Mouse (Mus musculus): Measurements from ENCODE around the gene Dnajc21. TPM values are rescaled to one million over a fixed set of nuclear protein-coding genes. Genes with fewer than 3 reads are reported as not detected.

The Dnajc21 gene
- polyA plus RNA-seq, 1 experiment from 2014 or later: 12.1 TPM

DNA sequence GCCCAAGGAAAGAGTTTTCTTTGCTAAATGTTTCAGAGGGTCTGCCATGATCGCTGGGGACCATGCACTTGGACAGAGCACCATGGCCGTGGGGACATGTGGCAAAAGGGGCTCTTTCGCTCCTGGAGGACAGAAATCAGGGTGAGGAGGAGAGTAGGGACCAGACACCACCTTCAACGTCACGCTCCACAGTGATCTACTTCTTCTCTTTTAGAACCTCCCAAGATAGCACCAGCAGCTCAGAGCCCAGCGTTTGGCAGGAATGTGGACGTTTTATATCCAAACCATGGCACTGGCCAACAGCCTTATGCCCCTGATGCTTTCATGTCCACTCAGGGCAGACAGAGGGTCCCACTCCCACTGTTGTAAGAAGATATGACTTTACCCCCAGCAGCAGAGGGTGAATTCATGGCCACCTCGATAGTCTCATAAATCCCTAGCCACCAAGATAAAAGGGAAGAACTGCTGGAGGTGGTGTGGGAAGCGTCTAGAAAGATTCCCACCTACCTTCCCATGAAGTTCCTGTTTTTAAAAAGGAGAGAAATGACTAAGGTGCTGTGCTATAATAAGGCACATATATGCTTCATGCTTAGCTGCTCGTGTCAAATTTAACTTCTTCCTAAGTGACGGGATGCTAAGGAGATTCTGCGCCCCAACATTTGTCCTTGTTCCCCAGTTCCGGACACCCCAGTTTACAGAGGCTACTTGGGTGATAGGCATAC lies 43.6 kb downstream of the Dnajc21 start:
- Histone ChIP-seq H3K4me2 (replicated peaks) (no peak overlapping the region), H3K36me3 (no peaks in the 10 kb centered on the region), H3K9ac (no peak overlapping the region), H3K9me3 (no peaks in the 10 kb centered on the region), H3K27me3 (no peaks in the 10 kb centered on the region), H3K4me3 (no peak overlapping the region), H3K4me1 (no peaks in the 10 kb centered on the region), H3K27ac (no peak overlapping the region)
- 86% methylated on average over 13 of the region's 13 CpGs for WGBS
- ATAC-seq (ENCODE audit: low FRiP score, low read depth): no peak

DNA sequence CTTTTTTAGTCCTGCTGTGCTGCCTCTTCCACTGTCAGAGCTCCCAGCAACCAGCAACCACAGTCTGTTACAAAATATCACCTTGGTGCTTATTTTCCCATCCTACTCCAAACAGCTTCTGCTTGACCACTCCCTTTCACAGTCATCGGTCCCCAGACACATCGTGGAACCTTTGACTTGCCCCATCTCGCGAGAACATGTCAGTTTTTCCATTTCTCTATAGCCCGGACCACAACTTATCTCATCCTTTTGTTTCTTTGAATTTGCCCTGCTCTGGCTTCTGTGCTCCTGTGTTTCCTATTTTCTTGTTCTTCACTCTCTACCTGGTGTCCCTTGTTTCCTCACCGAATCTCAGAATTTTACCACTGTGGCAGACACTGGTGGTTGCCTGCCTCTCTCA lies 44.2 kb downstream of the Dnajc21 start:
- no peak overlapping the region for H3K4me3 ChIP-seq
- no peak overlapping the region for H3K9ac ChIP-seq
- H3K27ac ChIP-seq: no peak overlapping the region
- no peaks in the 10 kb centered on the region for H3K4me1 ChIP-seq
- no peaks in the 10 kb centered on the region for H3K9me3 ChIP-seq
- no peak overlapping the region for H3K4me2 ChIP-seq (replicated peaks)
- 86% methylated on average over 6 of the region's 6 CpGs for WGBS
- H3K36me3 ChIP-seq: no peaks in the 10 kb centered on the region
- ATAC-seq (ENCODE audit: low FRiP score, low read depth): no peak
- no peaks in the 10 kb centered on the region for H3K27me3 ChIP-seq

DNA sequence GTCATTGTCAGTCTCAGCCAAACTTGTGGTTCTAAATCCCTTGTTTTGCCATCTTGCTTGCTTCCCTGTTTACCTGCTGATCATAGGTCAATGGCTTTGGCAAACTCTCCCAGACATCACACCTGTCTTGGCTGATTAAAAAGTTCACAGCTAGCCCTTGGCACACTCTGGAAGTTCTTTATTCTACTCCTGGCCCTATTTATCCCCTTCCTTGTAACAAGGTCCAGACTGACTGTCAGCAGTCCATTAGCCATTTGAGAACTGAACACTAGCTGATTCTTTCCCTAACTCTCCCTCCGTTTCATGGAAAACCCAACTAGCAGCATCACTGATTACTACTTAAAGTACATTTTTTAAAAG lies 48.6 kb downstream of the Dnajc21 start:
- Histone ChIP-seq H3K9ac (no peak overlapping the region), H3K27me3 (no peaks in the 10 kb centered on the region), H3K9me3 (no peaks in the 10 kb centered on the region), H3K36me3 (no peaks in the 10 kb centered on the region), H3K27ac (no peak overlapping the region), H3K4me2 (replicated peaks) (no peak overlapping the region), H3K4me3 (no peak overlapping the region), H3K4me1 (no peaks in the 10 kb centered on the region)
- 77% methylated on average over 1 of the region's 1 CpGs for WGBS
- ATAC-seq (ENCODE audit: low FRiP score, low read depth): no peak

DNA sequence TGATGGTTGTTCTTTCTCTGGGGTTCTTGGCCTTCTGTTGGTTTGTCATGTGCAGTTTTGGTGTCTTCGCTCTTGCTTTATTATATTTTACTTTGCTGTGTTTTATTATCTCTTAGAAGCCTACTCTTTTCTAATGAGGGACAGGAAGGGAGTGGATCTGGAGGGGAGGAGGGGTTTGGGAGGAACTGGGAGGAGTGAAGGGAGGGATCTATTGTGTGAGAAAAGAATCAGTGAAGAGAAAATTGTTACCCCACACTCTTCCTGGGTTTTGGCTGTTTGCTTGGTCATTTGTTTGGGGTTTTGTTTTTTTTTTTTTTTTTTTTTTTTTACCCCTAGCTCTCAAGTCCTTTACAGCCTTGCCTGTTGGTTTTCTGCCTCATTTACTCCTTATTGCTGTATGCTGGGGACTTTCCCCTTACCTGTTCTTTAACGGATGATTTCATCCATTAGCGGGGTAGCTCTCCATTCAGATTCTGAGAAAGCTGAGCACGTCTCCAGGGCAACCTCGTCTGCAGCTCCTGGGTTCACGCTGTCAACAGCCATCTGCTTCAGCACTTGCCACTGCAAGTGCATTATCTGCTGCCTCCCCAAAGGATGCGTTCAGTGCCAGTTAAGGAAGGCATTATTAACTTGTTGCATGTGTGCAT lies 49.1 kb downstream of the Dnajc21 start:
- 34% methylated on average over 7 of the region's 7 CpGs for WGBS
- Histone ChIP-seq H3K27ac (no peak overlapping the region), H3K4me2 (replicated peaks) (no peak overlapping the region), H3K4me3 (no peak overlapping the region), H3K27me3 (no peaks in the 10 kb centered on the region), H3K9ac (no peak overlapping the region), H3K9me3 (no peaks in the 10 kb centered on the region), H3K36me3 (no peaks in the 10 kb centered on the region), H3K4me1 (no peaks in the 10 kb centered on the region)
- no peak for ATAC-seq (ENCODE audit: low FRiP score, low read depth)

DNA sequence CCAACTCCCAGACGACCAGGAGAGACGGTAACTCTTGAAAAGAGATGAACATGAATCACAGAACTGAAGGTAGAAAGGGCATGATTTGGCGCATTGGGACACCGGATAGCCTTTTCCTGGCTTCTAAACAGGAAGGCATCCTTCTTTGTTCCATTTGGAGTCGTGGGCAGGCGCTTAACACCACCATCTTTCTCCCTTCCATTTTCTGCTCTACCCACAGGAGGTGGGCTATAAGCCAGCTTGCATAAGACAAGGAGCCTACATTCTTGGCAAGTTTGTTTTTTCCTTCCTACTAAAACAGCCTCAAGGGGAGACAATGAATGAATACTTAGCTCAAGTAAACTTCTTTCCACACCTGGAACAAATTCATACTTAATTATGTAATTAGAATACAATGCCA lies 56.7 kb downstream of the Dnajc21 start:
- ATAC-seq (ENCODE audit: low FRiP score, low read depth): no peak
- Histone ChIP-seq H3K36me3 (no peaks in the 10 kb centered on the region), H3K4me2 (replicated peaks) (no peak overlapping the region), H3K27me3 (no peaks in the 10 kb centered on the region), H3K9me3 (no peaks in the 10 kb centered on the region), H3K27ac (no peak overlapping the region), H3K4me3 (no peak overlapping the region), H3K9ac (no peak overlapping the region), H3K4me1 (no peaks in the 10 kb centered on the region)
- WGBS: 86% methylated on average over 6 of the region's 6 CpGs

DNA sequence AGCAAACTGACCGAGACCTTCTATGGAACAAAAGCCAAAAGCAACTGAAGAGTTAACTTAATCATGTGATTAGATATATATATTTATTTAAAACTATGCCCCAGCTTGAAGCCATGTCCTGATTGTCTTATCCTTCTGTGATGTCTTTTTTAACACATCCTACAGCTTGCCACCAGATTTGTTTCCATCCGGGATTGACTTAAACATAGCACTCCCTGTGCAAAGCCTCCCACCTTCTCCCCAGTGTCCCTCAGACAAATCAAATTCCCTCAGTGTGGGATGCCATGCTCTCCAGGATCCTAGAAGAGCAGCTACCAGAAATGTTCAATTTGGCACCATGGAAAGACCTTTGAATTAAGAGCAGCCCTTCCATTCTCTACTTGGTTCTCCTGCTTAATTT lies 59.4 kb downstream of the Dnajc21 start:
- H3K4me3 ChIP-seq: no peak overlapping the region
- no peaks in the 10 kb centered on the region for H3K9me3 ChIP-seq
- ATAC-seq (ENCODE audit: low FRiP score, low read depth): no peak
- WGBS: 91% methylated on average over 2 of the region's 2 CpGs
- no peaks in the 10 kb centered on the region for H3K36me3 ChIP-seq
- H3K4me2 ChIP-seq (replicated peaks): no peak overlapping the region
- no peak overlapping the region for H3K9ac ChIP-seq
- H3K27me3 ChIP-seq: no peaks in the 10 kb centered on the region
- H3K4me1 ChIP-seq: no peaks in the 10 kb centered on the region
- H3K27ac ChIP-seq: no peak overlapping the region

DNA sequence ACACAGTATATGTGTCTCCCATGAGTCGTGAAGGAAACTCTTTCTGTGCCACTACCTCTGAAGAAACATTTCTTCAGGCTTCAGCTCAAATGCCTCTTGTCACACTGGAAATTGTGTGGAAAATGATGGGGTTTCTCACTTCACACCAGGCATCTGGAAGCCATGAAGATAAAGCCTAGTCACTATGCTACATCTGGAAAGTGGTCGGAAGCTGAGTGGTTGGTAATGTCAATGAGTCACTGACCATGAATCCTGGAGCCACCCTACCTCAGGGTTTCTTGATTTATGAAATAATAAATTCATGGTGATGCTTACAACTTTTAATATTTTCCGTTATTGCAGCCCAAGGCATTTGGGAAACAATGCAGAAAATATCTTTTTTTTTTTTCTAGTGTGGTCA lies 60.5 kb downstream of the Dnajc21 start:
- no peaks in the 10 kb centered on the region for H3K27me3 ChIP-seq
- H3K9ac ChIP-seq: no peak overlapping the region
- no peak for ATAC-seq (ENCODE audit: low FRiP score, low read depth)
- no peak overlapping the region for H3K4me3 ChIP-seq
- no peaks in the 10 kb centered on the region for H3K4me1 ChIP-seq
- H3K36me3 ChIP-seq: no peaks in the 10 kb centered on the region
- 80% methylated on average over 3 of the region's 3 CpGs for WGBS
- no peak overlapping the region for H3K4me2 ChIP-seq (replicated peaks)
- H3K9me3 ChIP-seq: no peaks in the 10 kb centered on the region
- no peak overlapping the region for H3K27ac ChIP-seq

DNA sequence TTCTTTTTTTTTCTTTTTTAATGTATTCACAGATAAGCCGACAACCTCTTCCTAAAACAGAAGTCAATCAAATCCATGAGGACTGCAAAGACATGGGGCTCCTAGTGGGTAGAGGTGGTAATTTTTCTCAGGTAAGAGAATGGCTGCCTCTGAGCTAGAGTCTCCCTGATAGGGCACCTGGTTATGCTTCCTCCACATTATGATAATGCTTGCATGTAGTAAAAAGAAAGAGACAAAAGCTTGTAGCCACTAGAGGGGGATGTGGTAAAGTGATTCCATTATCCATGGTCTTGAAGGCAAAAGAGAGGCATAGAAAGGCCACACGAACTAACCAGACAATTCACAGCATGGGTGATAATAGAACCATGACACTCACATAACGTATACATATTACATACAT lies 69.9 kb downstream of the Dnajc21 start:
- no peaks in the 10 kb centered on the region for H3K4me1 ChIP-seq
- no peak overlapping the region for H3K9ac ChIP-seq
- no peaks in the 10 kb centered on the region for H3K36me3 ChIP-seq
- no peak overlapping the region for H3K27ac ChIP-seq
- H3K4me2 ChIP-seq (replicated peaks): no peak overlapping the region
- ATAC-seq (ENCODE audit: low FRiP score, low read depth): no peak
- no peak overlapping the region for H3K4me3 ChIP-seq
- no peaks in the 10 kb centered on the region for H3K27me3 ChIP-seq
- H3K9me3 ChIP-seq: no peaks in the 10 kb centered on the region
- WGBS: 76% methylated on average over 3 of the region's 3 CpGs

DNA sequence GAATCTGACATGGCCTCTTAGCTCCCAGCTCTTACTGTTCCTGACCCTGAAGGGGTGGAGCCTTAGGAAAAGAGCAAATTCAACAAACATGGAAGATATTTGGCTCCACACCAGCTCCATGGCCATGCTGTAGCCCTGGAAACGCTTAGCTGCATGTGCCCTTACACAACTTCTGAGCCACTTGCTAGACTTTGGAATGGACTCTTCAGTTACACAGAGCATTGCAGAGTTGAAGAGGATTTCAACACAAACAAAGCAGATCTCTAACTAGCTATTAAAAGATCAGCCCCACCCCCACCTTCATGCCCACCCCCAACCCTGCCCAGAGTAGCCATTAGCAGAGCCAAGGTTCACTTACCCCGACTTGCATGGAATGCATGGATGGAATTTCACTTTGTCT lies 70.5 kb downstream of the Dnajc21 start:
- ATAC-seq (ENCODE audit: low FRiP score, low read depth): no peak
- 69% methylated on average over 2 of the region's 2 CpGs for WGBS
- no peak overlapping the region for H3K9ac ChIP-seq

More for the DNA sequence above, 70.5 kb downstream of the Dnajc21 start:
- H3K36me3 ChIP-seq: no peaks in the 10 kb centered on the region
- H3K4me3 ChIP-seq: no peak overlapping the region
- H3K27me3 ChIP-seq: no peaks in the 10 kb centered on the region
- no peaks in the 10 kb centered on the region for H3K4me1 ChIP-seq
- no peak overlapping the region for H3K4me2 ChIP-seq (replicated peaks)
- no peaks in the 10 kb centered on the region for H3K9me3 ChIP-seq
- H3K27ac ChIP-seq: no peak overlapping the region

Other genes starting within 250 kb of the Dnajc21 start
- gene Gm21973, start 145.1 kb downstream of the Dnajc21 start, polyA plus RNA-seq (2015; fragmentation: Nextera tagmentation; extraction: Ambion mirVana): not detected in 2 replicates
- gene Agxt2, start 112.0 kb downstream of the Dnajc21 start, polyA plus RNA-seq (2015; fragmentation: Nextera tagmentation; extraction: Ambion mirVana): not detected in 2 replicates
- gene Brix1, start 15.4 kb upstream of the Dnajc21 start, polyA plus RNA-seq (2015; fragmentation: Nextera tagmentation; extraction: Ambion mirVana): 111 and 114 TPM in 2 replicates
- gene Rad1, start 15.5 kb upstream of the Dnajc21 start, polyA plus RNA-seq (2015; fragmentation: Nextera tagmentation; extraction: Ambion mirVana): 36.0 and 38.7 TPM in 2 replicates
- not detected in 2 replicates for gene Ttc23l, start 88.2 kb upstream of the Dnajc21 start, polyA plus RNA-seq (2015; fragmentation: Nextera tagmentation; extraction: Ambion mirVana)
- gene Rai14, start 244.1 kb upstream of the Dnajc21 start, polyA plus RNA-seq (2015; fragmentation: Nextera tagmentation; extraction: Ambion mirVana): 61.5 and 63.7 TPM in 2 replicates